Mouse (Mus musculus): ENCODE results near the gene Gm21836.
"Not testable (repeated sequence)": the region's sequence is repeated elsewhere in the genome, so short reads cannot be mapped to it uniquely, and the experiment has no call there.

The Gm21836 gene

DNA sequence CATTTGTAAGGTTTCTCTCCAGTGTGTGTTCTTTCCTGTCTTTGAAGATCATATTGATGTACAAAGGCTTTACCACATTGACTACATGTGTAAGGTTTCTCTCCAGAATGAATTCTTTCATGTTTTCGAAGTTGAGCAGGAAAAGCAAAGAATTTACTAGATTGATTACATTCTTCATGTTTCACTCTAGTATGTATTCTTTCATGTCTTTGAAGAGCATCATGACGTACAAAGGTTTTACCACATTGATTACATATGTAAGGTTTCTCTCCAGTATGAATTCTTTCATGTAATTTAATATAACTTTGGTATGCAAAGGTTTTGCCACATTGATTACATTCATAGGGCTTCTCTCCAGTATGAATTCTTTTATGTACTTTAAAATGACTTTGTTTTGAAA lies at the start of gene Gm21836:
Gene Gm21836, minus strand, starts transcription at position 101 of the 400 bp plus-strand sequence.
- not testable (repeated sequence) for DNase-seq (ENCODE audit: low spot score in 2 of 2)

GRCm38 (mm10) chr9:124480361-124480980 lies 13.1 kb downstream of the Gm21836 start:
- peak in 1 of 2 experiments; percentile 34 for DNase-seq (ENCODE audit: low spot score in 2 of 2)

DNA sequence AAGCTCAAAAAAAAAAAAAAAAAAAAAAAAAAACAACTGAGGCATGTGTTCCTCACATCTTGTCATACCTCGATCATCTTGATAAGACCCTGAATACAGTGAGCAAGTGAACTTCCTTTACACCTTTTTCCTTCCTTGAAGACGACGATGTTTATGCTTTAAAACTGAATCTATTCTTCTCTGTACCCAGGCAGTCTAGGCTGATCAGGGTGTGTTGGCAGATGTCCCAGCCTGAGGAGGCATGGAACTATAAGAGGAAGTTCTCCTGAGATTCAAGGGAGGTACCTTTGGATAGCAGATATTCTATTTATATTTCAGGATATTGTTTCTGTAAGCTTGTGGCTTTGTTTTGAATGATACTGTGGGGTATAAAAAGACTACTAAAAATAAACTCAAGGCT lies 15.5 kb downstream of the Gm21836 start:
- peak; percentile 61 to 74 for DNase-seq (ENCODE audit: low spot score in 2 of 2)

DNA sequence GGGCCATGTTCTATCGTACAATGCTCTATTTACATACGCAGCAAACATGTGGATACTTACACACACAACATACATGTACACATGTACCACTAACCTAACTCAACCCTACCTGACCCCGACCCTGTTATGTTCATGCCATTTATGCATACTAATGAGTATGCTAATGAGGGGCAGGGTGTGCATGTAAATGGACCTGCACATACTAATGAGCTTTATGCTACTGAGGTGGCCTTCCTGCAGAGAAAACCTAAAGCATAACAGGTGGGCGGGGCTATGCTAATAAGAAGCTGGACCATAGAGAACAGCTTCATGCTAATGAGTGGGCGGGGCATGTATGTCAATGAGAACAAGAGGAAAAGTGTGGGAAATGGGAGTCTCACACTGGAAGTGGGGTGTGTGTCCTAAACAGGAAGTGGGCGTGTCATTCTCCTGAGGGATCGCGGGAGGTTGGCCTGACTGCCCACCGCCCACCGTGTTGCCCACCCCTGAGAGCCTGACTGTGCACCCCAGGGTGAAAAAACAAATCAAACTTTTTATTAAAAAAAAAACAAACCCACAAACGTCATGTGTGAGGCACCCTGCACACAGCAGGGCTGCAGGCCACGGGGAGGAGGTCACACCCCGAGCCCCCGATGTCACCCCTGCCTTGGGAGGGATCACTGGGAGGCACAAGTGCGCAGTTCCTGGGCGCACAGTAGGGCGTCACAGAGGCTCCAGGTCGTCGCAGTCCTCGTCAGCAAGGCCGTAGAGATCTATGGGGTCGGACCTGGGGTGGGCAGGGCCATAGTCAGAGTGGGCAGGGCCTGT lies 17.3 kb downstream of the Gm21836 start, which contains the start of gene Ppp2r3d:
Gene Ppp2r3d, minus strand, starts transcription at position 803 of the 807 bp plus-strand sequence.
- DNase-seq (ENCODE audit: low spot score in 2 of 2), result no peak

GRCm38 (mm10) chr9:124475689-124476088 lies 17.9 kb downstream of the Gm21836 start:
- DNase-seq (ENCODE audit: low spot score in 2 of 2), result no peak

GRCm38 (mm10) chr9:124456572-124456971 lies 37.0 kb downstream of the Gm21836 start:
- DNase-seq (ENCODE audit: low spot score in 2 of 2), result peak in 1 of 2 experiments; percentile 56
